Mouse (Mus musculus) layer of hippocampus, adult 2 months (tissue): ENCODE data around the gene Olfr558. TPM values are rescaled to one million over a fixed set of nuclear protein-coding genes. Genes with fewer than 3 reads are reported as not detected.

Experiments used
- DNase-seq, 2 experiments: peaks; one replicate each; pipeline ENCODE4 v3.0.0; 2022; ENCODE audit warnings: low spot score in 2 of 2
- H3K27ac ChIP-seq: fragments of 200-600 bp; 2 replicates; pipeline ENCODE4 v1.8.1; 2022
- H3K4me3 ChIP-seq: fragments of 200-600 bp; 2 replicates; pipeline ENCODE4 v1.8.1; 2022; ENCODE audit warnings: mild to moderate bottlenecking
- CTCF ChIP-seq: fragments of 200-600 bp; conservative IDR thresholded peaks from 2 replicates; pipeline ENCODE4 v1.8.1; 2022; ENCODE audit warnings: antibody characterized with exemption, mild to moderate bottlenecking, moderate library complexity
- total RNA-seq, 2 experiments: library from RNA; stranded (reverse); gene quantifications; 2 replicates each; pipeline ENCODE4 v1.2.3; 2021

Gene Olfr558
- total RNA-seq, 2 experiments from 2014 or later = 0.15 to 0.46 TPM

GRCm38 (mm10) chr7:102752086-102752485, 50.1 kb downstream of the Olfr558 start:
- TF ChIP-seq CTCF = peak; percentile 54
- DNase-seq = no peak
- Histone ChIP-seq H3K27ac (no peak overlapping the region), H3K4me3 (no peak overlapping the region)

- H3K4me3 ChIP-seq = no peak within 1 kb of the TSS
- no peak within 1 kb of the TSS for H3K27ac ChIP-seq
- DNase-seq = no peak
- TF ChIP-seq CTCF = no peak
Observed at GRCm38 (mm10) chr7:102759266-102759665, 57.3 kb downstream of the Olfr558 start, which contains the start of the genes Olfr560 and Olfr78. Olfr560 (minus strand) TSS chr7:102759366. Olfr78 (minus strand) TSS chr7:102759471.

Other genes with a start within 250 kb of the Olfr558 start
- gene Olfr543, start 220.5 kb upstream of the Olfr558 start, total RNA-seq = not detected
- not detected for gene Olfr544, start 213.9 kb upstream of the Olfr558 start, total RNA-seq
- not detected for gene Olfr545, start 202.6 kb upstream of the Olfr558 start, total RNA-seq
- not detected for gene Olfr547, start 167.5 kb upstream of the Olfr558 start, total RNA-seq
- gene Olfr548-ps1, start 161.3 kb upstream of the Olfr558 start, total RNA-seq = not detected
- not detected for gene Olfr549, start 152.3 kb upstream of the Olfr558 start, total RNA-seq
- 1 to 10 TPM; 3.0 to 5.1 TPM for gene Trim21, start 136.7 kb upstream of the Olfr558 start, total RNA-seq
- gene Olfr550, start 130.8 kb upstream of the Olfr558 start, total RNA-seq = 1 to 10 TPM; 1.9 TPM
- gene Olfr551, start 110.3 kb upstream of the Olfr558 start, total RNA-seq = not detected
- under 1 TPM; 0.15 to 0.28 TPM for gene Olfr552, start 104.4 kb upstream of the Olfr558 start, total RNA-seq
- not detected for gene Olfr553, start 84.0 kb upstream of the Olfr558 start, total RNA-seq
- not detected for gene Olfr554, start 63.8 kb upstream of the Olfr558 start, total RNA-seq
- gene Olfr555, start 43.4 kb upstream of the Olfr558 start, total RNA-seq = not detected
- gene Olfr556, start 37.3 kb upstream of the Olfr558 start, total RNA-seq = not detected
- 1 to 10 TPM; 7.1 to 7.2 TPM for gene Trim68, start 14.9 kb upstream of the Olfr558 start, total RNA-seq
- gene Olfr557, start 6.3 kb upstream of the Olfr558 start, total RNA-seq = not detected
- gene Olfr33, start 16.9 kb downstream of the Olfr558 start, total RNA-seq = not detected
- gene Olfr559, start 25.3 kb downstream of the Olfr558 start, total RNA-seq = not detected
- gene Olfr560, start 57.2 kb downstream of the Olfr558 start, total RNA-seq = not detected
- under 1 TPM; 0.25 to 0.36 TPM for gene Olfr78, start 57.3 kb downstream of the Olfr558 start, total RNA-seq
- not detected for gene Olfr561, start 69.0 kb downstream of the Olfr558 start, total RNA-seq
- gene Olfr564, start 101.3 kb downstream of the Olfr558 start, total RNA-seq = not detected
- gene Olfr566, start 156.6 kb downstream of the Olfr558 start, total RNA-seq = not detected
- not detected for gene Olfr568, start 174.9 kb downstream of the Olfr558 start, total RNA-seq
- gene Olfr569, start 188.7 kb downstream of the Olfr558 start, total RNA-seq = not detected
- not detected for gene Olfr570, start 192.4 kb downstream of the Olfr558 start, total RNA-seq
- not detected for gene Olfr571, start 215.3 kb downstream of the Olfr558 start, total RNA-seq
- gene Olfr572, start 222.2 kb downstream of the Olfr558 start, total RNA-seq = not detected
- gene Olfr573-ps1, start 240.4 kb downstream of the Olfr558 start, total RNA-seq = not detected
- not detected for gene Olfr574, start 246.3 kb downstream of the Olfr558 start, total RNA-seq